Mouse (Mus musculus) limb, embryonic 12.5 days (tissue): ENCODE measurements around the gene Serpinc1. TPM values are rescaled to one million over a fixed set of nuclear protein-coding genes. Genes with fewer than 3 reads are reported as not detected.

Source experiments
- polyA plus RNA-seq: library from polyadenylated mRNA; unstranded; fragments of >200 nt; fragmentation: Nextera tagmentation; extraction: Ambion mirVana; gene quantifications from 2 replicates; pipeline ENCODE4 v1.2.1, GENCODE M21; 2016

Gene Serpinc1
- polyA plus RNA-seq, 1 experiment from 2014 or later = 2.8 TPM

Other genes starting within 250 kb of the Serpinc1 start
- 17.3 and 19.4 TPM in 2 replicates for gene Rabgap1l, start 185.4 kb upstream of the Serpinc1 start, polyA plus RNA-seq
- 10.0 and 10.6 TPM in 2 replicates for gene Rc3h1, start 72.2 kb upstream of the Serpinc1 start, polyA plus RNA-seq
- gene Zbtb37, start 56.3 kb downstream of the Serpinc1 start, polyA plus RNA-seq = 8.5 and 11.1 TPM in 2 replicates
- gene Dars2, start 92.1 kb downstream of the Serpinc1 start, polyA plus RNA-seq = 35.7 and 37.5 TPM in 2 replicates
- gene Cenpl, start 92.1 kb downstream of the Serpinc1 start, polyA plus RNA-seq = 40.4 and 40.7 TPM in 2 replicates
- gene Klhl20, start 152.9 kb downstream of the Serpinc1 start, polyA plus RNA-seq = 18.0 and 19.5 TPM in 2 replicates
- 3.5 and 3.7 TPM in 2 replicates for gene Ankrd45, start 164.1 kb downstream of the Serpinc1 start, polyA plus RNA-seq
- gene Tex50, start 180.7 kb downstream of the Serpinc1 start, polyA plus RNA-seq = 0.18 and 0.23 TPM in 2 replicates